Mouse (Mus musculus) liver, adult (tissue): ENCODE data around the gene Cd163.

Experiments
- GATA4 ChIP-seq: IDR thresholded peaks from 2 replicates; pipeline ENCODE4 v1.6.1; 2014; ENCODE audit warnings: mild to moderate bottlenecking, low read length; ENCODE audit not compliant: insufficient replicate concordance

Cd163 gene

GRCm38 (mm10) chr6:124329622-124330021, 25.2 kb downstream of the Cd163 start:
- no peak for TF ChIP-seq GATA4

GRCm38 (mm10) chr6:124345096-124345495, 40.6 kb downstream of the Cd163 start:
- TF ChIP-seq GATA4 = no peak

GRCm38 (mm10) chr6:124346613-124347012, 42.2 kb downstream of the Cd163 start:
- no peak for TF ChIP-seq GATA4

GRCm38 (mm10) chr6:124353246-124353645, 48.8 kb downstream of the Cd163 start:
- TF ChIP-seq GATA4 = no peak

DNA sequence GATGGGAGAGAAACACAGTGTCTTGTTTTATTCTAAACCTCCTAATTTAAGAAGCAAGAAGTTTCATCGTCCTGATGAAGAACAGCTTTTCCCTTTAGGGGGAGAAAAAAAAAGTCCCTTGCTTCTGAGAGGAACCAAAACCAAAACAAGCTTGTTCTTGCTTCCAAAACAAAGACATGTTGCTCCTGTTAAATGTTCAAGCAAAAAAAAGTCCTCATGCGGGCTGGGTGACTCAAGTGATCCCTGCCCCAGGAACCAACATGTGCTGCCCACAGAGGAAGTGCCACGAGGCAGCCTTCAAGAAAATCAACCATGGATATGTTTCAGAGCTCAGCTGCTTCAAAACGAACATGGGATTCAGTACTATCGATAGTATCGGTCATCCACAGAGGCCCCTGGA, 54.5 kb downstream of the Cd163 start:
- TF ChIP-seq GATA4 = no peak

DNA sequence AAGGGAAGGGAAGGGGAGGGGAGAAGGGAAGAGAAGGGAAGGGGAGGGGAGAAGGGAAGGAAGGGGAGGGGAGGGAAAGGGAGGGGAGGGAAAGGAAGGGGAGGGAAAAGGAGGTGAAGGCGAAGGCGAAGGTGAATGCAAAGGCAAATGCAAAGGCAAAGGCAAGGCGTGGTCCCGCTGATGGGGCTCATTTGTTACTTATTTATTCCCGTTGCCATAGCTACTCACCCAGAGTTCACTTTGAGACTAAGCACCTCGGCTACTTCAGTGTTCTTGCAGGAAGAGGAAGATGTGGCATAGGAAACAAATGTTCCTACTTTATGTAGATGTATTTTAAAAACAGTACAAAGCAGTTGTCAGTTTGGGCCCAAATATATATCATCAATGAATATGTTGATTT, 56.1 kb downstream of the Cd163 start:
- TF ChIP-seq GATA4 = no peak

DNA sequence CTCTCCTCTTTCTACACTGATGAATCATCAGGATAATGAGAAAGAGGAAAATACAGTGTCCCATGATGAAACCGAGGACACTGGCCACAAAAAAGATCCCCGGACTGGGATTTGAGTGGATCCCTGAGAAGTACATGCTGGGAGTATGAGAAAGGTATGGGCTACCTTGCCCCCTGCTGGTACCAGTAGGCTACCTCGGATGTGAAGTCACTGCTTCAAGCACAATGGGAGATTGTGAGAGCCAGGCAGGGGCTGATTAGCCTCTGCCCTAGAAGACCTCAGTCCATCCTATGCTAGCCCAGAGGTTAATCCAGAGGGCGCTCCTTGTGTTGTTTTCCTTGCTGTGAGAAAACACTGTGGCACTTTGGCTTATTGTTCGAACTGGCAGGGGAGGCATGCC, 59.9 kb downstream of the Cd163 start:
- TF ChIP-seq GATA4 = no peak

- TF ChIP-seq GATA4 = no peak
Measured at GRCm38 (mm10) chr6:124373584-124374206, 69.2 kb downstream of the Cd163 start.

- TF ChIP-seq GATA4 = no peak
Measured at GRCm38 (mm10) chr6:124374683-124375082, 70.2 kb downstream of the Cd163 start.

DNA sequence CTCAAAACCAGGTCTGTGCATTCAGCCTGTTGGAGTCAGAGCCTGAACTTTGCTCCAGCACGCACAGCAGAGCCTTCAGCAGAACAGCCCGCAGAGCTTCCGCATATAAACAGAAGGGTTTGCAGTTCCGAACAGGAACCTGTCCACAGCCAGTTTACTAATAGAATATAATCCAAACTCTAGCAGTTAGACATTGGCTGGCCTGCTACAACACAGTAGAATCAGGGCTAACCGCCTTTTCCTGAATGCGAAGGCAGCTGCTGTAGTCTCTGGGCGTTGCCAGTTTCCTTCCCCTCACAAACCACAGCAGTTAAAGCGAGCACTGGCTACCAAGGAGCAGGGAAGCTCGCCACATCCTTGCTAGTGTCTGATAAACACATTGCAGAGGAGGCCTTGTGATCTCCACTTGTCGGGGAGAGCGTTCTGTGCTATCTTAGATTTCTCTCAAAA, 71.0 kb downstream of the Cd163 start:
- no peak for TF ChIP-seq GATA4

GRCm38 (mm10) chr6:124376311-124376710, 71.9 kb downstream of the Cd163 start:
- no peak for TF ChIP-seq GATA4

DNA sequence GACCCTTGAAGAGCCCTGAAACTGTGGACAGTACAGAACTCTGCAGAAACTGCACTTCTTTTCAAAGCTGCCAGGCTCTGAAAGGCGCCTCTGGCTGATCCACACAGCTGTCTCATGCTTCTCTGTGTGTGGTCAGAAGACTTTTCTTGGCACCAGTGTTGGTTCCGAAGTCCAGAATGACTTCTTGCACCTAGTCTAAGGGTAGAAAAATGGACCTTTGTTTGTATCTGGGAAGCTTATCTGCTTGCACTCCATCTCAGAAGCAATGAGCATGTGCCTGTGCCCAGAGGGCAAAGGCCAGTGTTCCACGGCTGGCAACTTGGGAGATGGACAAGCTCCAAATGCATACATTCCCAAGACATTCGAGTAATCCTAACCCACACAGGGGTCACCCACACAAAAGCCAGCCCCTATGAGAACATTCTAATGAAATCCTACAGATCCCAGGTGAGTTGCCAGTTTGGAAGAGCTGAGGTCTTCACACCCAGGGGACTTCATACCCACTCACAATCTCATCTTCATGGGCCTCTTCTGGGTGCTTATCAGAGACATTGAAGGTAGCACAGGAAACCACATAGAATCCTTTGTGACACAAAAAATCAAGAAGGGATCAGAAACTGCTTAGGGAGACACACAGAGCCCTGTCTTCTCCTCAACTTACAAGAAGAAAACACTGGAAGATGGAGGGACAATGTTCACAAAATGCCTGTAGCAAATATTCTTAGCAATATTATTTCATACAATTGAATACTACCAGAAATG, 73.2 kb downstream of the Cd163 start:
- TF ChIP-seq GATA4 = no peak

- TF ChIP-seq GATA4 = no peak
Measured at GRCm38 (mm10) chr6:124379331-124379730, 74.9 kb downstream of the Cd163 start.
